Mouse (Mus musculus) liver, embryonic 12.5 days (tissue): ENCODE results near the gene Tbc1d1. TPM values are rescaled to one million over a fixed set of nuclear protein-coding genes. Genes with fewer than 3 reads are reported as not detected.

Source experiments
- ATAC-seq: fragments of 200-750 bp; cut with Nextera tagmentation; 2 replicates; pipeline ENCODE4 v1.8.0; 2017; ENCODE audit warnings: moderate number of reproducible peaks, mild to moderate bottlenecking, moderate library complexity
- H3K27ac ChIP-seq: fragments of 300-500 bp; sonication (generic); 2 replicates; pipeline ENCODE4 v1.5.1; 2016; ENCODE audit warnings: mild to moderate bottlenecking
- H3K27me3 ChIP-seq: fragments of 300-500 bp; sonication (generic); replicated peaks from 2 replicates; pipeline ENCODE4 v1.6.1; 2016; ENCODE audit warnings: mild to moderate bottlenecking, moderate library complexity
- H3K36me3 ChIP-seq: fragments of 300-500 bp; sonication (generic); 2 replicates; pipeline ENCODE4 v1.6.1; 2016; ENCODE audit warnings: mild to moderate bottlenecking, moderate library complexity
- H3K4me1 ChIP-seq: fragments of 300-500 bp; sonication (generic); 2 replicates; pipeline ENCODE4 v1.6.1; 2016
- H3K4me2 ChIP-seq: fragments of 300-500 bp; sonication (generic); 2 replicates; pipeline ENCODE4 v1.6.1; 2016; ENCODE audit warnings: mild to moderate bottlenecking, moderate library complexity
- H3K4me3 ChIP-seq: fragments of 300-500 bp; sonication (generic); 2 replicates; pipeline ENCODE4 v1.5.1; 2016; ENCODE audit warnings: mild to moderate bottlenecking, moderate library complexity
- H3K9ac ChIP-seq: fragments of 300-500 bp; sonication (generic); 2 replicates; pipeline ENCODE4 v1.6.1; 2016; ENCODE audit warnings: mild to moderate bottlenecking, moderate library complexity
- H3K9me3 ChIP-seq: fragments of 300-500 bp; sonication (generic); replicated peaks from 2 replicates; pipeline ENCODE4 v1.6.1; 2016; ENCODE audit warnings: mild to moderate bottlenecking, moderate library complexity
- WGBS: fragments of 180-500 bp; shearing (Covaris S2); methylation state at CpG from one replicate; pipeline ENCODE4 v1.1.7; 2016; ENCODE audit not compliant: insufficient replicate concordance; 5-methylcytosine and 5-hydroxymethylcytosine counted together
- polyA plus RNA-seq: library from polyadenylated mRNA; unstranded; fragments of >200 nt; fragmentation: Nextera tagmentation; extraction: Ambion mirVana; gene quantifications from 2 replicates; pipeline ENCODE4 v1.2.1, GENCODE M21; 2016

Tbc1d1 gene
- polyA plus RNA-seq, 1 experiment from 2014 or later: 13.8 TPM

DNA sequence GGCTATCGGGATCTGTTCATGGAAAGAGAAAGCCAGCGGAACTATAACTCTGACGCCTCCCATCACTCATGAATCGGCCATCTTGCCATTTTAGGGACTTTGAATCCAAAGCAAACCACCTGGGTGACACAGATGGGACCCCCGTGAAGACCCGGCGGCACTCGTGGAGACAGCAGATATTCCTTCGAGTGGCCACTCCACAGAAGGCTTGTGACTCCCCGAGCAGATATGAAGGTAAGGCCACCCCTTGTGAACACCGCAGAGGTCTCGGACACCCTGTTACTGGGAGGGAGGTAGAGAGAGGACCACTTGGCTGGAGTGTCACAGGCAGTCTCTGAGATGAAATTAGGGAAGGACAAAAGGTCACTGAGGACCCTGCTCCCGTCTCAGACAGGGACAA lies 129.7 kb downstream of the Tbc1d1 start:
- ATAC-seq: no peak
- WGBS: 85% methylated on average over 13 of the region's 13 CpGs
- peaks cover 5% of the 10 kb centered on the region; the same call in 1 of the 2 replicates for H3K4me1 ChIP-seq

DNA sequence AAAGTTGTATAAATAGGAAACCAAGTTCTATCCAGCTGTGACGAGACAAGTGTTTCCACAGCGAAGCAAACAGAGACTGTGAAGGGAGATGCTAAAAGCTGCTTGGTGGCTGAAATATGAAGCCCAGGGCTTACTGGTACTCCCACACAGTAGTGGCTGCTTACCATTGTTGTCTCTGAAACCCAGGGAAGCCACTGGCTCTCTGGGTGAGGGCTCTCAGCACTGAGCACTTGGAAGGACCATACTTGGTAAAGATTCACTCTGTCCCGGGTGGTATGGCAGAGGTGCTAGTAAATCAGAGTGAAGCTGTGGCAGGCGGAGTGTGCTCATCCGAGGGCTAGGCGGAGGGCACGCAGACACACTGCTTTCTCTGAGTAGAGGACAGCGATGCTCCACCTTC lies 131.2 kb downstream of the Tbc1d1 start:
- ATAC-seq: no peak
- 79% methylated on average over 8 of the region's 8 CpGs for WGBS
- no peak overlapping the region for H3K4me2 ChIP-seq
- H3K36me3 ChIP-seq: peaks cover 51% of the 10 kb centered on the region
- H3K4me1 ChIP-seq: peaks cover 5% of the 10 kb centered on the region; the same call in 1 of the 2 replicates
- no peak overlapping the region for H3K4me3 ChIP-seq
- H3K27ac ChIP-seq: no peak overlapping the region
- no peaks in the 10 kb centered on the region for H3K27me3 ChIP-seq
- H3K9me3 ChIP-seq: no peaks in the 10 kb centered on the region
- H3K9ac ChIP-seq: no peak overlapping the region

More for the DNA sequence above, 129.7 kb downstream of the Tbc1d1 start:
- H3K4me2 ChIP-seq: no peak overlapping the region
- H3K27ac ChIP-seq: no peak overlapping the region
- H3K9me3 ChIP-seq: no peaks in the 10 kb centered on the region
- H3K27me3 ChIP-seq: no peaks in the 10 kb centered on the region
- H3K4me3 ChIP-seq: no peak overlapping the region
- no peak overlapping the region for H3K9ac ChIP-seq
- H3K36me3 ChIP-seq: peaks cover 58% of the 10 kb centered on the region

DNA sequence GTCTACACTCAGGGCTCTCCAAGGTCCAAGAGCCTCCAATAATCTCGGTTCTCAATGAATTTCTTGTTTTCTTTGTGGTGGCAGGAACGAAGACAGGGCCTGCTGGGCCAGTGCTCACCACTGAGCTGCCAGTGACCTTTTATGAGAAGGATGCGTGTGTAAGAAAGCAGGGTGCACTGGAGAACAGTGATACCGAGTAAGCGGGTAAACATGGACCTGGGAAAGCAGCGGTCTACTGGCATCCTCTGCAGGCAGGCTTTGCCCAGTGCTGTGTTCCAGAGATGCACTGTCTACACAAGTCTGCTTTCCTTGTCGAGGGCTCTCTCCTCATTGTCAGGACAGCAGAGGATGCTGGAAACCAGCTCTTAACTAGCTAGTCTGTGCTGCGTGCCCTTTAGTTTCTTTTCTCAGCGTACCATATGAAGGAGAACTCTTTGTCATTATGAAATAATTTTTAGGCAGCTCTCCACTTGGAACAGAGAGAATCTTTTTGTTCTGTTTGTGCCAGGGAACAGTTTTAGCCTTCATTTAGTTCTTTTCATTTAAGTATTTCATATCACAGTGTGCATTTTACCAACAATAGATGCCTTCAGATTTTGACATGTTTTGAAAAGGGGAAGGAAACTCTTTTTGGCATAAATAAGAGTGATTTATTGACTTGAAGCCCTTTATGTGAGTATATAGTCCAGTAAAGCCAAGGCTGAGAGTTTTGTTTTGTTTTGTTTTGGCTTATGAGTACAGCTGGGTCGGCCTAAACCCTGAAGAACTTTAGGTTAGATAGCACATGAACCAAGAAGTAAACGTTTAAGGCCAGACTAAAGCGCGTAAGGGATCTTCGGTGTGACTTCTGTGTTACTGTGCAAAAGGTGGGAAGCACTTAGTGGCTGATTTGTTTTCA lies 132.2 kb downstream of the Tbc1d1 start:
- 73% methylated on average over 14 of the region's 14 CpGs for WGBS
- H3K27ac ChIP-seq: no peak overlapping the region
- H3K4me1 ChIP-seq: peaks cover 5% of the 10 kb centered on the region; the same call in 1 of the 2 replicates
- no peak for ATAC-seq
- H3K4me3 ChIP-seq: no peak overlapping the region
- H3K27me3 ChIP-seq: no peaks in the 10 kb centered on the region
- no peak overlapping the region for H3K9ac ChIP-seq
- peaks cover 44% of the 10 kb centered on the region for H3K36me3 ChIP-seq
- H3K9me3 ChIP-seq: no peaks in the 10 kb centered on the region
- H3K4me2 ChIP-seq: no peak overlapping the region

DNA sequence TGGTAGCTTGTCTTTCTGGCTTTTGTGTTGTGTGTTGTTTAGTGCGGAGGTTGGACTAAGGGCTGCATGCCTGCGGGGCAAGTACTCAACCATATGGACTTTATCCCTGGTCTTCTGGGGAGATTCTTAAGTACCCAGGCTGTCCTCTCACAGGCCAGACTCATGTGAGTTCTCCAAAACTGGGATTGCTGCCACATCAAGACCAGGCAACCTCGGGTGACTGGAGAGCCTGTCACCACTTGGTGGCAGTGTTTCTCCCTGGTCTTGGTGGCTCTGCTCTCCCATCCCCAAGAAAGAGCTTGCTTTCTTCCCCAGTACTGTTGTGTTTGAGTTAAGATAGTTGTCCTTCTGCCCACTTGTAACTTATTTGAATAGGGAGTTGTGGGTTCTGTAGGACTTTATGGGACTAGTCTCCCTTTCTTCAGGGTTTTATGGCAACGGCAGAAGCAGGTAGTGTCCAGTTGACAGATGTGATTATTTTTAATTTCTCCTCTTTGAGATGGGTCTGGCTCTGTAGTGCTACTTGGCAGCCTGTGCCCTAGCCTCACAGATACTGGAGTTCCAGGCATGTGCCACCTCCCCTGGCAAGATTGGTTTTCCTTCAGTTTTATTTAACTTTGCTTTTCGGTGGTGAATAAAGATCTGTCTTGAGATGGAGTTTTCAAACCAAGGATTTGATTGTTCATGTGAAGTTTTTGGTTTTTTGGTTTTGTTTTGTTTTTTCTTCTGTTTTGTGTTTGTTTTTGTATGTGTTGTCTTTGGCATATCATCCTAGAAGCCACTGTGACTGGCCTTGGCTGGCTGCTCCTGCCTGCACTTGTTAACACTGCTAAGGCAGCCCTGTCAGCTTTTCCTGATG lies 133.3 kb downstream of the Tbc1d1 start:
- Histone ChIP-seq H3K4me2 (no peak overlapping the region), H3K9ac (no peak overlapping the region), H3K9me3 (no peaks in the 10 kb centered on the region), H3K4me1 (peaks cover 5% of the 10 kb centered on the region; the same call in 1 of the 2 replicates), H3K27me3 (no peaks in the 10 kb centered on the region), H3K36me3 (peaks cover 43% of the 10 kb centered on the region), H3K4me3 (no peak overlapping the region), H3K27ac (no peak overlapping the region)
- peak; percentile 47; the same call in 1 of the 2 replicates for ATAC-seq
- 64% methylated on average over 5 of the region's 5 CpGs for WGBS

DNA sequence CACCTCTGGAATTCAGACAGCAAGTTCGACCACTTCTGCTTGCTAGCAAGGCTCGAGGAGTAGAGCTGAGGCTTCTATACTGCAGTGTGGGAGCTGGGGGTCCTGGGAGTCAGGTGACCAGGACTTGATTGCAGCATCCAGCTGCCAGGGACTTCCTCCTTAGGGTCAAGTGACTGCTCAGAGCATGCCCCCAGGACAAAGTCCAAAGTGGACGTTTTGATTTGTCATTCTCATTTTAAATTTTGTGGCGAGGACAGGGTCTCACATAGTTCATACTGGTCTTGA lies 133.9 kb downstream of the Tbc1d1 start:
- WGBS: 33% methylated on average over 4 of the region's 4 CpGs
- Histone ChIP-seq H3K4me3 (no peak overlapping the region), H3K9ac (no peak overlapping the region), H3K27me3 (no peaks in the 10 kb centered on the region), H3K4me1 (peaks cover 5% of the 10 kb centered on the region; the same call in 1 of the 2 replicates), H3K36me3 (peaks cover 47% of the 10 kb centered on the region), H3K27ac (no peak overlapping the region), H3K9me3 (no peaks in the 10 kb centered on the region), H3K4me2 (no peak overlapping the region)
- ATAC-seq: no peak

DNA sequence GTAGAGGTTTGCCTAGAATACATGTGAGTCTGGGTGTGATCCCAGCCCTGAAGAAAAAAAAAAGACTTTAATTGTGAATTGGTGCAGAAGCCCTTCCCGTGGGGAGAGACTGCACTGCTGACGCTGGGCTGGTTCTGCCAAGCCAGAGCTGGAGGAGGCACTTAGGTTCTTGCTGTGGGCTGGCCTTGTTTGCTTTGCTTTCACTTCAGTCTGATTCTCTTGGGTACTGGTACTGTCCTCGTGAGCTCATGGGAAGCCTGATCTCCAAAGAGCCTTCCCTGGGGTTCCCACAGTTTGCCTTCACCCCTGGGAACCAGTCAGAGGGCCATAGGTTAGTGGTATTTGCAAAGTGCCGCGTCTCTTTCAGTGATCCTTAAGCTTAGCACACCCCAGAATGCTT lies 135.6 kb downstream of the Tbc1d1 start:
- 76% methylated on average over 5 of the region's 5 CpGs for WGBS
- Histone ChIP-seq H3K4me1 (peaks cover 5% of the 10 kb centered on the region; the same call in 1 of the 2 replicates), H3K9me3 (no peaks in the 10 kb centered on the region), H3K4me3 (no peak overlapping the region), H3K27ac (no peak overlapping the region), H3K4me2 (no peak overlapping the region), H3K27me3 (no peaks in the 10 kb centered on the region), H3K9ac (no peak overlapping the region), H3K36me3 (peaks cover 37% of the 10 kb centered on the region)
- ATAC-seq: no peak

DNA sequence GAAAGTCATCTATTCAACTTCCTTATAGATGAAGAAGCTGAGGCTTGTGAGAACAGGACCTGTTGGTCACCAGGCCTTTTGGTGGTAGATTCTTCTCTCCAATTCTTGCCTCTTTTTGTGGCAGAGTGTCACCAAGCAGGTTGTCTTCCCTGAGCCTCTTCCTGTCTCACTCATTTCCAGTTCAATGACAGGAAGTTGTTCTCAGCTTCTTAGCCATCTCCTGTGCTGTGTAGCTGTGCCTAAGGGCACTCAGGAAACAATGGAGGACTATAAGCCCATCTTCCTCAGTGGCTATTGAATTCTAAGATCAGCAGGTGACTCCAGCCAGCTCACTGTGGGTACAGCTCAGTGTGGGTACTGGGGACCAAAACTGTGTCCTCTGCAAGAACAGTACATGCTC lies 139.5 kb downstream of the Tbc1d1 start:
- Histone ChIP-seq H3K36me3 (peaks cover 22% of the 10 kb centered on the region), H3K9ac (no peak overlapping the region), H3K27ac (no peak overlapping the region), H3K4me1 (peaks cover 13% of the 10 kb centered on the region), H3K9me3 (no peaks in the 10 kb centered on the region), H3K4me3 (no peak overlapping the region), H3K4me2 (no peak overlapping the region), H3K27me3 (no peaks in the 10 kb centered on the region)
- ATAC-seq: no peak

DNA sequence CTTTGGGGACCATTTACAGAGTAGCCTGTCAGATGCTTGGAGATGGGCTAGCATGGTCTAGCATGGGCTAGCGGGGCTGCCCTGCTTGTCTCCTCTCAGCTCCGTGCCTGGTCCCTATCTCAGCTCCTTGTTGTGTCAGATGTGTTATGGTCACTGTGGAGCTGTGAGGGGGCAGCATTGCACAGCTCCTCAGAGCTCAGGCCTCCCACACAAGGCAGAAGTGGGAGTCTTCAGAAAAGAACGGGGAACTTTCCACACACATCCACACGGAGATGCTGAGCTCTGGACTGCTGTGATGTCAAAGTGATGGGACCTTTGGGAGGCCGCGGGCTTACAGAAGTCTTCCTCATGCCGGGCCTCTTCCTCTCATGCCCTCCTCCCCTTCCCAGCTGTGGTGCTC lies 140.2 kb downstream of the Tbc1d1 start:
- Histone ChIP-seq H3K27me3 (no peaks in the 10 kb centered on the region), H3K27ac (no peak overlapping the region)
- WGBS: 80% methylated on average over 7 of the region's 7 CpGs

DNA sequence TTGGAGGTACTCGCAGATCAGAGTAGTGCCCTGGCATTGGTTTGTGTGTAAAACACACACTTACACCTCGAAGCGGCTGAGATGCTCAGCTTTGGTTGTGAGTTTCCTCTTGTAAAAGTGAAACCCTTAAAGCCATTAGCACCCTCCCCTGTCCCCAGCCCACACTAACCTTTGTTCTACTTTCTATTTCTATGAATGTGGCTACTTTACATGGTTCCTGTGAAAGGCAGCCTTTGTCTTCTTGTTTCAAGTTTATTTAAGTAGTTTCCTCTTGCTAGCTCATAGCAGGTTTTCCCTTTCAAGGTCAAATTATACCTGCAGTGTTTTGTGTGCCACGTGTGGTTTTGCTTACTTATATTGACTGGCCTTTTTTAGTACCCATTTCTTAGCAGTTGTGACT lies 141.0 kb downstream of the Tbc1d1 start:
- Histone ChIP-seq H3K9ac (no peak overlapping the region), H3K4me2 (no peak overlapping the region), H3K27me3 (no peaks in the 10 kb centered on the region), H3K36me3 (peaks cover 24% of the 10 kb centered on the region), H3K4me1 (peaks cover 13% of the 10 kb centered on the region), H3K27ac (no peak overlapping the region), H3K4me3 (no peak overlapping the region), H3K9me3 (no peaks in the 10 kb centered on the region)
- 76% methylated on average over 4 of the region's 4 CpGs for WGBS
- no peak for ATAC-seq

More for the DNA sequence above, 140.2 kb downstream of the Tbc1d1 start:
- H3K4me3 ChIP-seq: no peak overlapping the region
- no peak overlapping the region for H3K9ac ChIP-seq
- H3K4me2 ChIP-seq: no peak overlapping the region
- H3K4me1 ChIP-seq: peaks cover 13% of the 10 kb centered on the region
- no peaks in the 10 kb centered on the region for H3K9me3 ChIP-seq
- ATAC-seq: no peak
- H3K36me3 ChIP-seq: peaks cover 22% of the 10 kb centered on the region

DNA sequence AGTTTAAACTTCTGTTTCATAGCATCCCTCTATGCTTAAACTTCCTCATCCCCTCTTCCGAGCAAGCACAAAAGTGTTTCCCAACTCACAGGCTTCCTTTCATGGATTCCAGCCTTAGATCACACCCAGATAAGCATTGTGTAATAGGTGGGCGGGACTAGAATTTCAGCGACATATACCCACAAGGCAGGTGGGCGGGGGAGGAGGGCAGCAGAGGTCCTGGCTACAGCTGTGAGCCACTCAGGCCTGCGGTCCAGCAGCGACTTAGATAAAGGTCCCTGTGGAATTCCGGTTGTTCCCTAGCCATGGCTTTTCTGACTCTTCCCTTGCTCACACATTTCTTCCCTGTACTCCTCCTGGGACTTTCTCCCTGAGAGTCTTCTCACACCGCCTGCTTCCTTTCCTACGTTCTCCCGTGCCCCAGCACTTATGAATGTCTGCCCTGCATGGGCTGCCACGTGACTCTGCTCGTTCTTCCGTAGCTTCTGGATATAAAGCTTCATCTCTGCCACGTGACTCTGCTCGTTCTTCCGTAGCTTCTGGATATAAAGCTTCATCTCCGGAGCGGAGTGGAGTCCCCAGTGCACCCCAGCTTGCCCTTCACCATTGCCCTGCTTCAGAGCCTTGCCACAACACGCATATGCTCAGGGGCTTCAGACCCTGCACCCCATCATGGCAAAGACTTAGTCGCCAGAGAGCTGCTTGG lies 142.4 kb downstream of the Tbc1d1 start:
- Histone ChIP-seq H3K4me2 (no peak overlapping the region), H3K27ac (peak overlapping the region; percentile 59)
- ATAC-seq: peak; percentile 55

DNA sequence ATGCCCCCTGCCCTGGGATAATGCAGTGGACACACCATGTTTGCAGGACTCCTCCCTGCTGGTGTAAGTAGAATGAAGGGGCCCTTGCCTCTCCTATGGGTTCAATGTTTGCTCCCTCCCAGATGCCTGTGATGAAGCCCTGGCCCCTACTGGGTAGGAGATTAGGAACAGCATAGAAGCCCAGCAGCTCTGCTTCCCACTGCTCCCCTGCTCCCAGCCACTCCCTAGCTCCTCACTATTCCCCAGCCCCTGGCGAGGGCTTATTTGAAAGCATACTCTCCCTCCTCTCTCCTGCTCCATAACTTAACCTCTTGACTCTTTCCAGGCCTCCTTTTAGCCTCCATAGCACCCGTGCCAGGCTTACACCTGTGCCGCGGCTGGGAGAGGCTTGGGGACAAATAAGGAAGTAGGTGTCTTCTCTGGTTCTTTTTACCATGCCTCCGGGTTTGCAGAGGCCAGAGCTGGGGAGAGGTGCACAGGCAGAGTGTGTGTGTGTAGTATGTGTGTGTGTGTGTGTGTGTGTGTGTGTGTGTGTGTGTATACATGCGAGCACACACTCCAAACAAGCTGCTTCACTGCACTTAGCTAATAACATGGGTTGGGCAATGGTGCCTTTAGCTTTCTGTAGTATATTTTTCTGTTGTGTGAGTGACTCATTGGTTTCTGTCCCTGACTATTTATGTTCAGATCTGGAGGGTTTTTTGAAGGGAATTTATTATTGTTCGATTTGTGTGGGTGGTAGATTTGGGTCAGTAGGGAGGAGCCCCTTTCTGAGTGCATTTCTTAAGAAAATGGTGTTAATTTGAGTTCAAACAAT lies 143.6 kb downstream of the Tbc1d1 start:
- Histone ChIP-seq H3K9ac (no peak overlapping the region), H3K27ac (no peak overlapping the region), H3K27me3 (no peaks in the 10 kb centered on the region), H3K36me3 (peaks cover 18% of the 10 kb centered on the region), H3K4me1 (peaks cover 13% of the 10 kb centered on the region), H3K4me2 (no peak overlapping the region), H3K9me3 (no peaks in the 10 kb centered on the region), H3K4me3 (no peak overlapping the region)
- 57% methylated on average over 7 of the region's 7 CpGs for WGBS
- peak; percentile 11; the same call in 1 of the 2 replicates for ATAC-seq

More for the DNA sequence above, 142.4 kb downstream of the Tbc1d1 start:
- H3K9me3 ChIP-seq: no peaks in the 10 kb centered on the region
- H3K27me3 ChIP-seq: no peaks in the 10 kb centered on the region
- H3K4me1 ChIP-seq: peaks cover 13% of the 10 kb centered on the region
- 62% methylated on average over 20 of the region's 20 CpGs for WGBS
- H3K9ac ChIP-seq: no peak overlapping the region
- no peak overlapping the region for H3K4me3 ChIP-seq
- H3K36me3 ChIP-seq: peaks cover 21% of the 10 kb centered on the region
